Mouse (Mus musculus) heart, postnatal 14 days (tissue): Measurements from ENCODE around the gene Ric8b. TPM values are rescaled to one million over a fixed set of nuclear protein-coding genes. Genes with fewer than 3 reads are reported as not detected.

ENCODE experiments used
- DNase-seq, 2 experiments: peaks; one replicate each; pipeline ENCODE4 v3.0.0; 2021 to 2022
- intact Hi-C: fragments of 180-260 bp; cut with DNase I; formaldehyde crosslinking; loops from one replicate; pipeline ENCODE4 v1.15.1; 2025
- long read RNA-seq, 2 experiments: library from polyadenylated mRNA; stranded (forward); transcript quantifications; one replicate each; pipeline ENCODE4 v2.0.0; 2021
- total RNA-seq, 2 experiments: library from RNA; stranded (reverse); gene quantifications; 2 replicates each; pipeline ENCODE4 v1.2.3; 2021

Gene Ric8b
- 10 to 100 TPM; 25.4 to 26.4 TPM for total RNA-seq
- long read RNA-seq, experiment 1, transcript Ric8b-202 (9 exons, 2,909 nt), result major isoform, 13 of 23 reads
- long read RNA-seq, experiment 1, partial matches to known transcripts, result 1 of 23 reads
- long read RNA-seq, experiment 1, other reads (novel, unspliced or antisense), result 4 of 23 reads
- long read RNA-seq, experiment 2, transcript Ric8b-202 (9 exons, 2,909 nt), result major isoform, 12 of 21 reads
- long read RNA-seq, experiment 2, partial matches to known transcripts, result 3 of 21 reads
- long read RNA-seq, experiment 2, other reads (novel, unspliced or antisense), result 2 of 21 reads

- intact Hi-C loops, result loop anchor here (5.0 to 10.0 kb wide), 2 partner anchors 50 to 272 kb away; no protein-coding TSS in a partner anchor
- peak; percentile 95 to 97 for DNase-seq
Measured at GRCm38 (mm10) chr10:84916810-84917730, at the start of gene Ric8b. TSS of gene Ric8b (plus strand) at chr10:84917616.

- intact Hi-C loops, result no loop called here
- DNase-seq, result no peak
Measured at GRCm38 (mm10) chr10:84871285-84871684, 46.1 kb upstream of the Ric8b start.

DNA sequence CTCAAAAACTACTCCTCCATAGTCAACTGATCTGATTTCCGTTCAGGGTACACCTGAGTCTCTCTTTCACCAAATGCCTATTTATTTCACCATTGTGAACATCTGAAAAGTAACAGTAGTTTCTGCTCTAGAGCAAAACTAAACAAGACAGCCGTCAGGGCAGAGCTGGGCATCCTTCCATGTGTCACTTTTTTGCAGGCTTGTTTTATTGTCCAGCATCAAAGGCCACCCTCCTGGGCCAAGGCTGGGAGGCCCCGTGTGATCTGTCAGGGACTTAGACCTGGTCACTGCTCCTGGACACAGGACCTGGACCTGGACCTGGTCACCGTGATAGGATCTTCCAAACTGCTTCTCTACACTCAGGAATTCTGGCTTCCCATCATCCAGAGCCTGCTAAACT, 45.5 kb upstream of the Ric8b start:
- intact Hi-C loops, result no loop called here
- DNase-seq, result no peak

- intact Hi-C loops, result no loop called here
- DNase-seq, result no peak
Measured at GRCm38 (mm10) chr10:84879823-84880571, 37.4 kb upstream of the Ric8b start.

- no peak for DNase-seq
- intact Hi-C loops, result no loop called here
Measured at GRCm38 (mm10) chr10:84882528-84882927, 34.9 kb upstream of the Ric8b start.

DNA sequence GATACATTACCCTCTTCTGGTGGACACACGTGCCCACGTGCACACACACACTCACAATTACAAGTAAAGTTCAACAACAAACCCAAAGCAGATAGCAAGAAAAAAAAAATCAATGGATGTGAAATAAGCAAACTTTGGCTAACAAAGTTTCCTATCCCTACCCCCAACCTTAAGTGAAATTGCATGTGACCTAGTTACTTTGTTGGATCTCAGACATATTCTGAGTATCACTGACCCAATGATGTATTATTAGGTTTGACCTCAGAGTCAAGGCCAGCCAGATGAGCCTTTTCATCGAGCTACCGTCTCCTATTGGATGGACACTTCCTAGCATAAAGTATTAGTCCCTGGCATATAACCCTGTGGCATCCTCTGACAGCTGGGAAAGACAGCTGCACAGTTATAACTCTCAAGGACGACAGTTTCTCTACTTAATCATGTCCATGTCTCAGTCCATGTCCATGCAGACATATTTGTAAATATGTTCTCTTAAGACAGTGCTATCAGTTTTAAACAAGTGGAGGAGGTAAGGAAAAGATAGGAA, 32.0 kb upstream of the Ric8b start:
- intact Hi-C loops, result no loop called here
- no peak for DNase-seq

- DNase-seq, result peak; percentile 43 to 67
Measured at GRCm38 (mm10) chr10:84886221-84886627, 31.2 kb upstream of the Ric8b start.

DNA sequence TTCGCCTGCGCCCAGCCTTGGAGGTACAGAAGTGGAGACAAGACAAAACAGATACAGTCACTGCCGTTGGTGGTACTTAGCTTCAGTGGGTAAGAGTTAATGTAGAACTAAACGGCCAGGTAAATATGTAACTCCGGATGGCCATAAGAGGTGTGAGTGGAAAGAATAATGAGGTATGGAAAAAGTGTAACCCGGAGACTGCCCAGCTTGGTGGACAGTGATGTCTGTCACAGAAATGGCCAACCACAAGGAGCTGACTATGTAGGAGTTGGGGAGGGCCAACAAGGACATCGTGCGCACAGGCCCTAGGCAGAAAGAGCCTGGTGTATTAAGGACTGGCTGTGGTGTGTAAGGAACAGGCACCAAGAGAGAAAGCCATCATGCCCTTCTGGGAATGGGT, 30.6 kb upstream of the Ric8b start:
- DNase-seq, result no peak
- intact Hi-C loops, result no loop called here

More at GRCm38 (mm10) chr10:84886221-84886627, 31.2 kb upstream of the Ric8b start:
- intact Hi-C loops, result no loop called here

DNA sequence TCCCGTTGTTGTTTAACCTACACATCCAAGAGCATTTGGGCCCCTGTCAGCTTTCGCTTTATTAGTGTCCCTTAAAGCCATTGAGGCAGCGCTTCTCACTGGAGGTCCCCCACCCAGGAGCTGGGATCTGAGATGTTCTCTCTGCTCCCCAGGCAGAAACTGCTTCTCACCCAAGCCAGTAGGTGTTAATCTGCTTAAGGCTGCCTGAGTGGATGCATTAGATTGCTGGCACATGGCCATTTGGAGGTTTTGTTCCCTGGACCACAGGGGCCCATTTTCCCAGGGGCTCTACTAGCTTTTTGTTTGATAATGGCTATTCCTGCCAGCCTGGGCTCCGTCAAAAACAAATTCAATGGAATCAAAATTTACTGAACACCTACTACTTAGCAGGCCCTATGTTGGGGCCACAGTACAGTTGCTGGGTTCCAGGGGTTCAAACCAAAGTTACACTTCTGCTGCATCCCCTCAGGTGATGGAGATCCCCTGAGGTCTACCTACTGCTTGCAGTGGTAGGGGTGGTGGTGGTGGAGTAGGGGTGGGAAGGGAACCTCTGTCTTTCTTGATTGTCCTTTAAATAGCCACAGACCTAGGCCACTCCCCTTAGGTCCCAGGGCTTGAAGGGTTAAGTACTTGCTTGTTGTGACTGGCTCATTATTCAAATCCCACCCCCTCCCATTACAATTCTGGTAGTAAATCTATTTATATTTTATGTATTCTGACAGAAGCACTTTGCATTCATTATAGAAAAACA, 28.1 kb upstream of the Ric8b start:
- intact Hi-C loops, result no loop called here
- no peak for DNase-seq

DNA sequence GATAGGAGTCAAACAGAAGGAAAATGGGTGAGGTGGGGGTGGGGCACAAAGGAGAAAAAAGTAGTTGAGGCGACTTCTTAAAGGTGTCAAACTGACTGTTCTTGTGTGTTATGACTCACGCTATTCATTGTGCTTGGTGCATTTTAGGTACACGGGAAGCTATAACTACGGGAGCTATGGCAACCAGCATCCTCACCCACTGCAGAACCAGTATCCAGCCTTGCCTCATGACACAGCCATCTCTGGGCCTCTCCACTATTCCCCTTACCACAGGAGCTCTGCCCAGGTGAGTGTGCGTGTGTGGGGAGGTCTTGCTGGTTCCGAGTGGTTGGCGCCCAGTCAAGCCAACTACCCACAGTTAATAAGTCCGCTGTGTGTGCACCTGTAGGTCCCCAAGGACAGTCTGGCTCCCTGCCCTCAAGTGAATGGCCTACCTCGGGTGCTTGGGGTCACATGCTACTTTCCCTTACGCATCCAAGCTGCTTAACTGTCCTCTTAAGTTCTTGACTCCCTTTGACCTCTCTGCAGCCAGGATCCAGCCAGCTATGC, 21.5 kb upstream of the Ric8b start:
- DNase-seq, result no peak
- intact Hi-C loops, result no loop called here

- intact Hi-C loops, result no loop called here
- DNase-seq, result no peak
Measured at GRCm38 (mm10) chr10:84896941-84897930, 20.2 kb upstream of the Ric8b start.

- intact Hi-C loops, result no loop called here
- DNase-seq, result no peak
Measured at GRCm38 (mm10) chr10:84898144-84898979, 19.1 kb upstream of the Ric8b start.

DNA sequence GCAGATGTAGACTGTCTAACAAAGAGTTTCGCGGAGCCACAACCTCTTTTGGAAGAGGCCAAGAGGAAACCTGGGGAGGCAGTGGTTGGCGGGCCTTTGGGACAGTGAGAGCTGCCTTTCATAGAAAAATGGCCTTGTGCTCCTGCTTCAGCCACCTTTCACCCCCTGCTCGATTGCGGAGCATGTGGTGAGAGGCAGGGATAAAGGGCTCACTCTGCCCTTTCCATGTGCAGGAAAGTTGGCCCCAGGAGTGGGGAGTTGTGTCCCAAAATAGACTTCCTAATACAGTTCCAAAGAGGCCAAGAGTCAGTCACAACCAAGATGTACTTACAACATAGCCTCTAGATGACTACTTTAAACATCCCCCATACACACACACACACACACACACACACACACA, 15.7 kb upstream of the Ric8b start:
- intact Hi-C loops, result no loop called here
- peak in 1 of 2 experiments; percentile 11 for DNase-seq

DNA sequence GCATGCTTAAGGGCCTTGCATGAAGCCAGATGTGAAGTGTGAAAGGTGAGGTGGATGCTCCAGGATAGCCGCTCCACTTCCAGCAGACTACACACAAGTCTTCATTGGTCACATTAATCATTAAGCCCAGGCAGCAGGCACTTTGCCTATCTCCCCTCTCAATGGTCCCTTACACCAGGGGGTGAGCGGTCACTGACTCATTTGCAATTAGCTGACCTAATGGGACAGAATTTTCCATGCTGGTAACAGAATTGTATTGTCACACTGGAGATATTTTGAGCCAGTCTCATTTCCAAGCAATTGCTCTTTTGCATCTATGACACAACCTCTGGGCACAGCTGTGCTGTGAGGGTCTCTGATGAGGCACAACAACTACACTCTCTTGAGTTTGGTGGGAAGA, 15.2 kb upstream of the Ric8b start:
- DNase-seq, result no peak
- intact Hi-C loops, result no loop called here

GRCm38 (mm10) chr10:84903307-84903706, 14.1 kb upstream of the Ric8b start:
- peak in 1 of 2 experiments; percentile 8 for DNase-seq
- intact Hi-C loops, result no loop called here

DNA sequence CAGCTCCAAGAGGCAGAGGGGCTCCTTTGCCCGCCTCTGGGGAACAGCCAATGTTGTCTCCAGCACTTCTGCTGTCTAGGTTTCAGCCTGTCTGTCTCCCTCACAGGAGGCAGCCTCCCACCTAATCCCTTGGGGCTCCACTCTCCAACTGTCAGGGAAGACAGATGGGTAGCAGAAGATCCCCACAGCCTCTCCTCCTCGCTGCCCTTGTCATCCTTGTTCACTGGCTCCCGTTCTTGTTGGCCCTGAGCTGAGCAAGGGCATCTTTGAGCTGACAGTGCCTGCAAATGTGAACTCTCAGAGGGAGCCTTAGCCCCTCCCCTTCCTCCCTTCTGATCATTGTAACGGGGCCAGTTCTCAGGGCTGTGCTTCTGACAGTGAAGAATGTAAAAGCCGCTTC, 13.7 kb upstream of the Ric8b start:
- DNase-seq, result peak in 1 of 2 experiments; percentile 16
- intact Hi-C loops, result no loop called here

DNA sequence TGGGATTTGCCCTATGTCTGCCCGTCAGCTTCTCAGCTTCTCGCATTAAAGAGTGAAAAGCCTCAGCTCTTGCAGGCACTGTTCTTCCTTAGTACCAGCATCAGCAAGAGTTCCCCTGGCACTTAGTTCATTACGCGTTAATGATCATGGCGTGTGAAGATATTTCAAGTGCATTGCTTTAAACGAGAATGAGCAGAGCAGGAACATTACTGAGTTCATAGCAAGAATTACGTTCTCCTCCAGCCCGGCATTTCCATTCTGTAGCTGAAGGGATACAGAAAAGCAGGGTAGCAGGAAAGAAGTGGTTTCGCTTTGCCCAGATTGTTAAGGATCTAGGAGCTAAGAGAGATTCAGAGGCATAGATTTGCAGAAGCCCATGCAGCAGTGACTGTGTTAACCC, 10.5 kb upstream of the Ric8b start:
- intact Hi-C loops, result no loop called here
- DNase-seq, result no peak
